Mouse (Mus musculus): ENCODE results near the gene Phlpp1. TPM values are rescaled to one million over a fixed set of nuclear protein-coding genes. Genes with fewer than 3 reads are reported as not detected.
"Not testable (repeated sequence)": the region's sequence is repeated elsewhere in the genome, so short reads cannot be mapped to it uniquely, and the experiment has no call there.

Gene Phlpp1
- total RNA-seq, 2 experiments from 2014 or later, result 49.7 to 51.1 TPM

DNA sequence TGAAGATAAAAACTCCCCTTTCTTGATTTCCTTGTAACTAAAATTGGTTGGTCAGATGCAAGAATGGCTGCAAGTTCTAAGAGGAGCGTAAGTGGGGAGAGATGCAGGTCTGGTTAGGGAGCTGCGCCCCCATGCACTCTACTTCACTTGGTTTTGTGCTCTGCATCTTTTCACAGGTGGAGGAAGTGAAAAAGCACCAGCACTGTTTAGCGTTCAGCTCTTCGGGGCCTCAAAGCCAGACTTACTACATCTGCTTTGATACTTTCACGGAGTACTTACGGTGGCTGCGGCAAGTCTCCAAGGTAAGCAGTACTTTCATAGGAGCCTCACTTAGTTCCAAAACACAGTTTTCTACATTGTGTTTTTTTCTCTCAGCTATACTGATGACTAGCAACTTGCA, 115.3 kb downstream of the Phlpp1 start:
- intact Hi-C loops (cut with DNase I), result no loop called here
- no peak for DNase-seq

DNA sequence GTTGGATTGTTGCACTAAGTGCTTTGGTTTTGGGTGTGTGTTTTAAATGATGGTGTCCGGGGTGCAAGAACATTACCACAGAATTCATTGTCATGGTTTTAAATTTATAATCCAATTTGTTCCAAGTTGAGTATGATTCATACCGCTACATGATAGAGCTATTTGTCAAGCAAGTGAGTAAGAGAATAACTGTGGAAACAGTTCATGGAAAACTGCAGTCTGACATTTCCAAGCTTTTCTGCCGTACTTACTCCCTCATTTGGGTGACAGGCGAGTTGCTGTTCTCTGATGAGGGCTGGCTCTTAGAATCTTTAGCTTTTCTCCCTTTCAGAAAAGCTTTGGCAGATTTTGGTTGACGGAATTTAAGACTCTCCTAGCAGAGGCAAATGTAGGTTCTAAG, 117.5 kb downstream of the Phlpp1 start:
- no peak for DNase-seq
- intact Hi-C loops (cut with DNase I), result no loop called here

DNA sequence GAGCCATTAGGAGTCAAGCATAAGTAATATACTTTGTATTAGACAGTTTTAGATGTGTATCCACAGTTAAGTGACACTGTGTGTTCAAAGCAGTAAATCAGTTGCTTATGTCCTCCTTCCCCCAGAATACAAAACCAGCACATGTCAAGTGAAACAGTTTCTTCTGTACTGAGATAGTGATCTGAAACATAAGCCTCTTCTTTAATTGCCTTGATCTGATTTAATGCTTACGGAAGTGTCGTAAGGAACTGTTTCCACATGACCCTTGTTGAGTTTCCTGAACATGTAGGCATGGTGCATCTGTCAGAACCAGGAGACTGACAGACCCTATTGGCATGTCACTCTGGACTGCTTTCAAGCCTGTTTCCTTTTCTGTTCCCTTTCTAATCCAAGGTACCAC, 118.0 kb downstream of the Phlpp1 start:
- DNase-seq, result no peak
- intact Hi-C loops (cut with DNase I), result no loop called here

DNA sequence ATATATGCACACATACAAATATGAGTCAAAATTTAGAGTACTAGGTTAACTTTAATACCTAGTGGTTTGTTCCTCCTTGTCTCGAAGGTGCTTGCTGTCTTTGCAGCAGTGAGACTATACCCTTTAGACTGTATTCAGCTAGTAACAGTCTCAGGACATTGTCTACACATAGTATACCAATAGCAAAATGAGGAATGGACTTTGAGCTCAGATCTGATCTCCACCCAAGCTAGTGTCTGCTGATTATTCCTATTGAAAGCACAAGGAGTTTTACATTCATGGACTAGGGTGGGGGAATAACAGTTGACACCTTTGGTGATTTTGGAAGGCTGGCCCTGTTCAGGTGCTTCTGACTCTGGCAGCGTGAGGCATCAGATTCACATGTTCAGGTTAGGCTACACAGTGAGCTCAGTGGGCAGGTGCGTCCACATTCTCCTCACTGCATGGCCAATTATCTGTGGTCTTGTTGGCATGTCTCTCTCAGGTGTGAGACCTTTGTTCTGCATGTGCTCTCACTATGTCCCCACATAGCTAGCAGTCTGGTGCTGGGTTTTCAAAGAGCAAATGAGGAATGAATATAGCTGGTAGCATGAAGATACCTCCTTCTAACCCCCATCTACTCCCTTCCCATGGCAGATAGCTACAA, 138.0 kb downstream of the Phlpp1 start:
- intact Hi-C loops (cut with DNase I), result no loop called here
- DNase-seq, result no peak

DNA sequence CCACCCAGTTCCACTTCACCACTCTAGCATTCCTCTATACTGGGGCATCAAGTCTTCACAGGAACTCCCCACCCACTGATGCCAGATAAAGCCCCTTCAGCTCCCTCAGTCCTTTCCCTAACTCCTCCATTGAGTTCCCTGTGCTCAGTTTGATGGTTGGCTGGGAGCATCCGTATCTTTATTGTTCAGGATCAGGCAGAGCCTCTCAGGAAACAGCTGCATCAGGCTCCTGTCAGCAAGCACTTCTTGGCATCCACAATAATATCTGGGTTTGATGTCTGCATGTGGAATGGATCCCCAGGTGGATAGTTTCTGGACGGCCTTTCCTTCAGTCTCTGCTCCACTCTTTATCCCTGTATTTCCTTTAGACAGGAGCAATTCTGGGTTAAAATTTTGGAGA, 138.7 kb downstream of the Phlpp1 start:
- intact Hi-C loops (cut with DNase I), result no loop called here

DNA sequence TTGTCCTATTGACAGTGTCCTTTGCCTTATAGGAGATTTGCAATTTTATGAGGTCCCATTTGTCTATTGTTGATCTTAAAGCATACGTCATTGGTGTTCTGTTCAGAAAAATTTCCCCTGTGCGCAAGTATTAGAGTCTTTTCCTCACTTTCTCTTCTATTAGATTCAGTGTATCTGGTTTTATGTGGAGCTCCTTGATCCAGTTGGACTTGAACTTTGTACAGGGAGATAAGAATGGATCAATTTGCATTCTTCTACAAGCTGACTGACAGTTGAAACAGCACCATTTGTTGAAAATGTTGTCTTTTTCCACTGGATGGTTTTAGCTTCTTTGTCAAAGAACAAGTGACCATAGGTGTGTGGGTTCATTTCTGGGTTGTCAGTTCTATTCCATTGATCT, 140.3 kb downstream of the Phlpp1 start:
- intact Hi-C loops (cut with DNase I); DNase-seq: not testable (repeated sequence)

More for the DNA sequence above, 138.7 kb downstream of the Phlpp1 start:
- DNase-seq, result no peak

DNA sequence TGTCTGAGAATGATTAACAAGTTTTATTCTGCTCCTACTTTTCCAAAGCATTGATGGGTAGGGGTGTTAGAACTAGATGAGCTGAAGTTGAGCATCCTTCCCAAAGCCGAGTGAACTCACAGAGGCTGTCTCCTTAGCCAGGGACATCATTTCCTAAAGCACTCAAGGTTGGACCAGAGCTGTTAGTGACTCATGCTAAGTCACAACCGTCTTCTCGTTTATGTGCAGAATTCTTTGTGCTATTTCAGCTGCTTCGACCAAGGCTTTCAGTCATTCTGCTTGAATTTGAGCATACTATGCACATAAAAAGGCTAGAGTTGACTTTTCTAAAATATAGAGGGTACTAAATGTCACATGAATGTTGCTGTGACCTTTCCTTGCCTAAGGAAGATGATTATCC, 142.9 kb downstream of the Phlpp1 start:
- DNase-seq, result no peak
- intact Hi-C loops (cut with DNase I), result no loop called here

DNA sequence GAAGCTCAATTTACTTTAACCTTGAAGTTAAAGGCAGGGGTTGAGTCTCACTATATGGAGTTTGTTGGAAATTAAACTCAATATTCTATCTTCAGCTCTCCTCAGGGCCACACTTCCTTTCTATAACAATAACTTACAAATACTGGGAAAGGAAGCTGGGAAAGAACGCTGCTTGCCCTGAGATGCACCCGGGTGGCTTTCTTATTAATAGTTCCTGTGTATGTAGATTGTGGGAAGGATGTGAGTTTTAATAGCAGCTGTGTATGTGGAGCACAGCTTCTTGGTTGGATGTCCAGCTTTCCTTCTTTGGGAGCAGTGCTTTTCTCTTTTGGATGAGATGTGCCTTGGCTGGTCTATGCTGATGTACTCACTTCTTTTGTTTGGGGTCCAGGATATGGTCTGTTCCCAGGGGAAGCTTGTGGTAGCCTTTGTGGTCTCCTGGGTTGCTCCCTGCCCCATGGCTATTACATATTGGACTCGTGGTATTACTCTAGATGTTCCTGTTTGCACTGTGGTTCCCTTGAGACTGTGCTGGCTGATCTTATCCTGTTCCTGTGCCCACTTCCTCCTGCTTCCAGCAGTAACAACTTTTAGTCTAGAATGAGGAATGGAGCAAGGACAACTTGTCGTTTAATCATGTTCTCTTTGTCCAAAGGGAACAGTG, 145.2 kb downstream of the Phlpp1 start:
- intact Hi-C loops (cut with DNase I), result no loop called here

DNA sequence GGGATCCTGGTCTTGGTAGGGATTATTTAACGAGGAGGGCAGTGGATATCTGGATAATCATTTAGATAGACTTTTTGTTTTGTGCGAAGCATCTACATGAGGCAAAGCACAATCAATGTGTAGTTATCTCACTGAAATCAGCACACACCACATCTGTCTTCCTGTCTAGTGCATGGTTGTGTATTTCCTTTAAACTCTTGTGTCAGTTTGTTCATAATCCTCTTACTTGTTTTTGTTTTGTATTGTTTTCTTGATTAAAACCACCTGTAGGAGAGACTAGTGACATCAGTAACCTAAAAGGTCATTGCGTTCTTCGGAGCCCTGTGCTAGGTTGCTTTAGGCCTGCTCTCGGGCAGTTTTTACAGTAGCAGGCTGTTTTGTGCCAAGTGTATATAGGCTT, 146.8 kb downstream of the Phlpp1 start:
- intact Hi-C loops (cut with DNase I), result no loop called here
- no peak for DNase-seq

More for the DNA sequence above, 145.2 kb downstream of the Phlpp1 start:
- DNase-seq, result no peak

DNA sequence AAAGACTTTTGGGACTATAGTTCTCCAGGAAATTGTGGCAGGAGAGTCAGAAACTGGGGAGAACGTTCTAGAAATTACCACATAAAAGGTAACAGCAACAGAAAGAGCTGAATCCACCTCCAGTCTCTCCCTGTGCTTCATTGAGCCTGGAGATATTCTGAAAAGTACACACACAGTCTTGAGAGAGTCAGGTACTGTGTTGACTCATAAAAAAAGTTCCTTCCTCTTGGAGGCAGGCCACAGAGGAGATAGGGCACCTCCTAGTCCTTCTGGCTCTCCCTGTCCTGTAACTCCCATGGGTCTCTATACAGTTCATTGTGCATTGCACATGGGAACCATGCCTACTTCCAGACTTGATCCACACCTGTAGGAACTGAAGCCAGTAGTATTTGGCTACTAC, 149.0 kb downstream of the Phlpp1 start:
- DNase-seq, result no peak
- intact Hi-C loops (cut with DNase I), result no loop called here

DNA sequence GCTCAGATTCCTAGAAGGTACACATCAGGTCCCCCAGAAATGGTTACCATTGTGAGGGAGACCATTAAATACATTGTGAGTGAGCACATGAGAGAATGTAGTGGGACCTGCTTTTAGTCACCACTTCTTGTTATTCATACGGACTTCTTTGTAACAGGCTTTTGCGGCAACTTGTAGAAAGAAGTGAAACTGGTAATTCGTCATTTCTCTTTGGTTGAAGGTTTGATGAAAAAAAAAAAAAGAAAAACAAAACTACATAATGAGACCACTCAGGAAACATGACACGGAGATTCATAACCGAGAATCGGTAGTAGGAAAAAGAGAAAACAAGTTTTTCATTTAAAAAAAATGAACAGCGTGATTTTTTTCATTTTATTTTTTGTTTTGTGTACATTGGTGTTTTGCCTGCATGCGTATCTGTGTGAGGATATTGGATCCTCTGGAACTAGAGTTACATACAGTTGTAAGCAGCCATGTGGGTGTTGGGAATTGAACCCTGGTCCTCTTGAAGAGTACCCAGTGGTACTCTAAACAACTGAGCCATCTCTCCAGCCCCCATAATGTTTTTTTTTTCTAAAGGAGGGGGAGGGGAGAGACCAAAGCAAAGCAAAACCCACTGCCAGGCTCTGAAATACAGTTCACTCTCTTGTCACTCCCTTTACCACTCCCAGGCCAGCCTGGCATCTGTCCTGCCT, 150.0 kb downstream of the Phlpp1 start:
- DNase-seq, result no peak
- intact Hi-C loops (cut with DNase I), result no loop called here

DNA sequence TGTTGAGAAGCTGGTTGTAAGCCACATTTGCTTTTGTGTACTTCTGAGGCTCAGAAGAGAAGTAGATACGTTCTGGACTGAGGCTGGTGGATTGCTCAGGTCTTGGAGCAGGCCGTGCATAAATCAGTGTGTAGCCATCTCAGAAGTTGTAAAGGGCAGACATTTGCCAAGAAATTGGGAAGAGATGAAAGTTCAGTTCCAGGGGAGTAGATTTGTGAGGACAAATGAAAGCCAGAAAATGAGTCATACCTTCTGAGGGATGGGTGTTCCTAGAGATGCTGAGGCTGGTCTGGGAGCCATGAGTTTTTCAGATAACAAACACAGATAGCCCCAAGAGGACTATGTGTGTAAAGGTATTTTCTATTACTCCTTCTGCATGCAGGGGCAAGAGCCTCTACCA, 155.1 kb downstream of the Phlpp1 start:
- no peak for DNase-seq
- intact Hi-C loops (cut with DNase I), result no loop called here

DNA sequence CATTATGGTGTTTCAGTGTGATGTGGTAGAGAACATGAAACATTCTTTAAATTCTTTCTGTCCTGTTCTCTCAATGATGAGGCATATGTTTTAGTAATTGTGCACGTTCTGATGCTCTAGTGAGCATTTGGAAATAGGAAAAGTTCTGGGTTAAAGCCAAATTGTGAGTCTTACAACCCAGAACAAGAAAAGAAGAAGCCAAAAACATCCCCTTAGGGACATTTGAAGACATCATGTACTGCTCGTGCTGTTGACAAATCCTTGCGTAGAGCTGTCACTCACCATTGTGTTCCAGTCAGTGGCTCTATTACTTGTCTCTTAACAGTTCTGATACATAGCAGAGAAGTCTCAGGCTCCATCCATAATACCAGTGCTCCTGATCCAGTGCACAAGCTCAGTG, 170.5 kb downstream of the Phlpp1 start:
- intact Hi-C loops (cut with DNase I), result no loop called here
- DNase-seq, result no peak

DNA sequence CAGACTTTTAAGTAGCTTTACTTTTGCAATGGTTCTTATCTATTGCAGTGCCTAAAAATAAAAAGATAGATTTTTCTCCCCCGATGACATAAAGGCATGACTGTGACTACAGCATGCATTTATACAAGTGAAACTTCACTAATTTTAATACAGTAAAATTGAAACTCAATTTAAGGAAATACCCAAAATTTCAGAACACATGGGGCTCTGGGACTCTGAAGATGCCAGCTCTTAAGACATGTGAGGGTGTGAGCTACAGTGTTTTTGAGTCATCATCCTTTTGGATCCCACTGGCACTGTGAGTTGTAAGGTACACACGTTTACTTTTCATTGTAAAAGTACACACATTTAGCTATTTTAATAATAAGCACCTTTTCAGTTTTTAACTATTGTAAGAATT, 173.7 kb downstream of the Phlpp1 start:
- intact Hi-C loops (cut with DNase I), result no loop called here
- no peak for DNase-seq

DNA sequence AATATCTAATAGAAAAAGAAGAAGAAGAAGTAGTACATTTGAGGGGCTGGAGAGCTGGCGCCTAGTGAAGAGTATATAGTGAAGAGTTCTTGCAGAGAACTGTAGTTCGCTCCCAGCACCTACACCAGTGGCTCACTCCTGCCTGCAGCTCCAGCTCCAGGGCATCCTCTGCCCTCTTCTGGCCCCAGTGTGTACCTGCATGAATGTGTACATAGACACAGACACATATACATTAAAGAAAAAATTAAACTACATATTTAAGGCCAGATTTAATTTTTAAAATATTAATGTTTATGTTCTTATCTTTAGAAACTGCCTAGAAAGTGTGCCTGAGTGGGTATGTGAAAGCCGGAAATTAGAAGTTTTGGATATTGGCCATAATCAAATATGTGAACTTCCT, 175.2 kb downstream of the Phlpp1 start:
- no peak for DNase-seq
- intact Hi-C loops (cut with DNase I), result no loop called here

DNA sequence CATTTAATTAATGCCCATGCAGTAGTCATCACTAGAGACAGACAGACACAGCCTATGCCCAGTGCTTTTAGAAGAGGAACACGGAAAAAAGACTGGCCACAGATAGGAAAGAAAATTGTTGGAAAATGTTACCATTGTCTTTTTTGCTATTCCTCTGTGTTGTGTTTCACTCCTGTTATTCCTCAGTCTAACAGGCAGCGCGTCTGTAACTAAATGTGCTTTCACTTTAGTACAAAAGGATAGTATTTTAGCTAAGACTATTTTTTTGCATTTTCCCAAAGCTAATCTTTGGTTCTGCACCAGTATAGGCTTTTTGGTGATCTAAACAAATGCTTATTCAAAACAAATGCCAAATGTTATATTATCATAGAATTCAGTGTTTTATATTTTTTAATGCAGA, 177.6 kb downstream of the Phlpp1 start:
- intact Hi-C loops (cut with DNase I), result no loop called here
- DNase-seq, result no peak

DNA sequence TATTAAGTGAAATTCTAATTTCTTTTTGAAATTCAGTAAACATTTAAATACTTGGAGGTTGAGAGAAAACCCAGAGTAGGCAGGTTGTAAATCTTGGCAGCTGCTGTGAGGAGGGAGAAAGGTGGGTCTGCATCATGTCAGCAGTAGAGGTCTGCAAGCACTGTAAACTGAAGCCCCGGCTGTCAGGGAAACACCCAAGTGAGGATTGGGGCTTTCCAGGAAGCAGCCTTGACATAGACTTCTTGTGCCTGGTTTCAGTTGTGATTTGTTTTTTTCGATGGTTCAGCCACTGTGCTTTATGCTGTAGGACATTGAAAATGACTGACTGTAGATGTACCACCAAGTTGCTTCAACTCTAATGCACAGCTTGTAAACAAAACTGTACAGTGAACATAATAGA, 180.0 kb downstream of the Phlpp1 start:
- intact Hi-C loops (cut with DNase I), result no loop called here
- no peak for DNase-seq

DNA sequence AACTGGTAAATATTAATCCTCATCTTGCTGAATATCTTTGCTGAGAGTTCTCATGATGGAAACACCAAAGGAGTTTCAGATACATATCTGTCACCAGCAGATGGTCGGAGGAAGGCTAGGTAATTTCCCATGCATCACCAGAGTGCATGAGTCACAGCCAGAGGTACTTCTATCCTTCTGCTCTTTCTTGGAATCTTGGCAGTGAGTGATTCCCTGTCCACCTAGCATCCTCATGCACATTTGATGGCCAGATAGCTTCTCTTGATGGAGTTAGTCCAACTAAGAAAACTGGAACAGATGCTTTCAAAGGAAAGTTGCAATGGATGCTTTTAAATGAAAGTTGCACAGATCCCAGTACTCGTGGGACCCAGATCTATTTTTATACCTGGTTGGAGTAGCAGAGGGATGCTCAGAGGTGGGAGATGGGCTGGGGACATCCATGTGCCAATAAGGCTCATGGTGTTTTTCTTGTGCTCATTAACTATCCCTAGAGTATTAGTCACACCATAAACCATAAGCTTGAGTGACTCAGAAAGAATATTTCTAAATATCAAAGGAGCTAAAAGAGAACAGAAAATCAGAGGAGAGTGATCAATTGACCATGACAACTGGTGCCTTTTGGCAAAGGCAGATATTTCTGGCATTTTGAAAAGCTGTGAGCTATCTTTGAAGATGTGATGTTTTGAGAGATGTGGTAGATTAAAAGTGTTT, 181.4 kb downstream of the Phlpp1 start:
- intact Hi-C loops (cut with DNase I), result no loop called here
- DNase-seq, result no peak

DNA sequence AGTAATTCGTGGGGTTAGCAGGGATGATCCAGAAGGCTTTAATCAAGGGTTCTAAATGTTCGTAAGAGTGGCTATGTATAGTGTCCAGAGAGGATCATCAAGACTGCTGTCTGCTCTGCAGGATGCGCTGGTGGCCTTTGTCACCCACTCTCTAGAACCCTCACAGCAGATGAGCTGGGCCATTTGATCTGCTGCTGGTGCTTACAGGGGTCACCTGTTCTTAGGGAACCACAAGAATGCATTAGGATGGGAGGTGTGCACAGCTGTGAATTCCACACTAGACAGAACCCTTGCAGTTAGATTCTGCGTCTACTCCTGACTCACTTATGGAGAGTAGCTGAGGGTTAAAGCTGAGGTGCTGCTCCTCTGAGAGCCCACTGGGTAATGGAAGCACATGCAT, 182.4 kb downstream of the Phlpp1 start:
- intact Hi-C loops (cut with DNase I), result no loop called here
- no peak for DNase-seq

DNA sequence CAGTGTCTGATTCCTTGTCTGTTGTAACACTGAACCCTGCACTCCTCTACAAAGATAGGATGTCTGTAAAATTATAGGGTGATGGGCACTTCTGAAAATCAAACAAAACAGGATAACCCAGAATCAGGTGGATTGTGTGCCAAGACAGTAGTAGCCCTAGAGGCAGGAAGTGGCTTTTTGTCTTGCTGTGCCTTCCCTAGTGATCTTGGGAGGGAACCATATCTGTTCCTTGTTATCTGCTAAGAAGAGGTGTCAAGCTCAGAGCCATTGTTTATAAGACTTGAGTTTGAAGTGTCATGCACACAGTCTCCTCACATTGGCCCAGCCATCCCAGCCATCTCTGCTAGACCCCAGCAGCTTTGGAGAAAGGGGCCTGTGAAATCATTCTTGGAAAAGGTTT, 187.9 kb downstream of the Phlpp1 start:
- DNase-seq, result no peak
- intact Hi-C loops (cut with DNase I), result no loop called here

DNA sequence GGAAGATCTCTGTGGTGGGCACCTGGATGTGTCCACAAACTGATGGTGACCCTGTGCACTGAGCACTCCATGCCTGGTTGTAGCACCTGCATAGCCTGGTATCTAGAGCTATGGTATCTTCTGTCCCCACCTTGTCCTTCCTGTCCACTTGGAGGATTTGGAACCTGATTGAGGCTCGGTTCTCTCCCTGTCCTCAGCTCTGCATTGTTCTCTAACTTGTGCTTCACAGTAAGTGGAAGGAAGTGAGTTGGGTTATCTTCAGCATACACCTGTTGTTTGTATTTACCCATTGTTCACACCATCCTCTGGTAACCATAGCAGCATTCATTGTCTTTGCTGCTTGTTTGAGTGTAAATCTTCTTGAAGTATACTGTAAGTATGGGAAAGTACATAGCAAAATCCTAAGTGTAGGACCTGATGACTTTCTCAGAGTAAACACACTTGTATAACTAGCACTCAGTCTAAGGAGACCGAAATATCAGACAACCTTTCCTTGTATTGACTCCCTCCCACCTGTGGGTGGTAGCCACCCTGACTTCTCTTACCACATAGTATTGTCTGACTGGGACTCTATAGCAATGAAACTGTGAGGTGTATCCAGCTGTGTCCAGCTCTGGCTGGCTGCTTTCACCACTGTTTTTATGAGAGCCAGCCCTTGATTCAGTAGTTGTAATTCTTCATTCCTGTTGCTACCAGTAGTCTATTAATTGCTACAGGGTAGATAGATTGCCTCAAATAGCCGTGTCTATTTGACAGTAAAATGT, 191.5 kb downstream of the Phlpp1 start:
- DNase-seq, result no peak

More for the DNA sequence above, 191.5 kb downstream of the Phlpp1 start:
- intact Hi-C loops (cut with DNase I), result no loop called here
